Mouse (Mus musculus) megakaryocyte, embryonic 14.5 days (primary cell): ENCODE results near the gene Gm21969. TPM values are rescaled to one million over a fixed set of nuclear protein-coding genes. Genes with fewer than 3 reads are reported as not detected.

Experiments used
- H3K27me3 ChIP-seq: replicated peaks from 2 replicates; pipeline ENCODE3; 2012; ENCODE audit warnings: inconsistent platforms
- H3K36me3 ChIP-seq: replicated peaks from 2 replicates; pipeline ENCODE3; 2012; ENCODE audit warnings: low read length, inconsistent platforms, mixed read lengths
- H3K4me1 ChIP-seq: 2 replicates; pipeline ENCODE4 v1.6.1; 2012; ENCODE audit warnings: inconsistent platforms
- H3K4me3 ChIP-seq: replicated peaks from 2 replicates; pipeline ENCODE3; 2012; ENCODE audit warnings: moderate library complexity, mild to moderate bottlenecking, inconsistent platforms
- H3K9me3 ChIP-seq: 2 replicates; pipeline ENCODE4 v1.6.1; 2012; ENCODE audit warnings: inconsistent platforms
- FLI1 ChIP-seq: IDR thresholded peaks from 2 replicates; pipeline ENCODE4 v1.6.1; 2012; ENCODE audit warnings: low read length, inconsistent platforms, mixed read lengths
- GATA1 ChIP-seq: IDR thresholded peaks from 3 replicates; pipeline ENCODE4 v1.6.1; 2012; ENCODE audit warnings: mixed read lengths, low read length, inconsistent platforms, borderline replicate concordance
- polyA plus RNA-seq: library from polyadenylated mRNA; stranded (reverse); fragments of >175 nt; gene quantifications from 2 replicates; pipeline ENCODE4 v1.2.3, GENCODE M21; 2012; ENCODE audit warnings: low replicate concordance; ENCODE audit not compliant: insufficient read depth

The Gm21969 gene
- polyA plus RNA-seq, 1 experiment = 0.03 TPM

DNA sequence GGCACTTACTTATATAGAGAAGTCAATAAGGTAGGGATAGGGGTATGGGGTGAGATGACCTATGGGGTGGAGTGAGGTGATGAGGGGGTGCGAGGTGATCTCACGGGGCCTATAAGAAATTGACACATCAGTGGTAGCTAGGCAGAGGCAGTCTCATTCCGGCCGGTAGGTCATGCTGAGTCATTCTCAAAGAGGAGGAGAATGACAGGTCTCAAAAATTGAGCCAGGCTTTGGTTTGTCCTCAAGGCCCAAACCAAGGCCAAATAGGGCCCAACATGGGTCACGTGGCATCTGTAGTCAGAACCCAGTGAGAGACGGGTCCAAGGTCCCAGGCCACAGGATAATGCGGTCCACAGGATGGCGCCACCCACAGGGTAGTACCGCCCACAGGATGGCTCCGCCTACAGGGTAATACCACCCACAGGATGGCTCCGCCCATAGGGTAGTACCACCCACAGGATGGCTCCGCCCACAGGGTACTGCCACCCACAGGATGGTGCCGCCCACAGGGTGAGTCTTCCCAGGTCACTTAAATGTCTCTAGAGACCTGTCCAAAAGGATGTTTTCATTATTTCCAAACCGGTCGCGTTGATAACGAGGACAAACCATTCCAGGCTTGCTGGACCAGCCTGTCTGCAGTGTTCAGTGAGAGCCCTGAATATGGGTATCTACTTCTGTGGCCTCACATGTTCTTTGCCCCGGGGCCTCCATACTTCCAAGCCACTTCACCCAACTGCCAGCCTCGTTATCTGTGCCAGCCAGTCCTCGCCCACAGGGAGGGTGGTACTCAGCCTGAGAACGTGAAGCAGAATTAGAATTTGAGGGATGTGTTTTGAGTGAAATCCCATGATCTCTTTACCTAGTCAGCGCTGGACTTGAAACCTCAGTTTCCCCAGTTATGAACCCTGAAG is 81.0 kb downstream of the Gm21969 start:
- TF ChIP-seq GATA1 (no peak), FLI1 (no peak)
- H3K36me3 ChIP-seq = no peaks in the 10 kb centered on the region
- peaks cover 18% of the 10 kb centered on the region for H3K27me3 ChIP-seq
- peaks cover 40% of the 10 kb centered on the region for H3K9me3 ChIP-seq
- H3K4me1 ChIP-seq = no peaks in the 10 kb centered on the region; the same call in 1 of the 2 replicates
- no peak overlapping the region for H3K4me3 ChIP-seq

DNA sequence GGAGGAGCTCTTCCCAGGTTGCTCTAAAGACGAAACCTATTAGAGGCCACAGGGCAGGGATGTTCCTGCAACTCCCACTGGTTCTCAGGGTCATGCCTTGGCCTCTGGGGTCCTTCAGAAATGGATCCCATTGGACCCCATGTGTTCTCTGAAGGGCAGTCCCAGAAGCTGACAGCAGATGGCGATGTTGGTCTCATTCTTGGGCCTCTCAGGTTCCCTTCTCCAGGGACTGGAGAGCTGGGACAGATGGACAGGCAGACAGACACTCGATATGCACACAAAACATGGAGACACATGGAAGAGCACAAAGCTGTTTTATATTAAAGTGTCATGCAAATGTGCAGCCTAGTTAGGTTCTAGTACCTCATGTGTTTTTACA is 81.6 kb downstream of the Gm21969 start:
- Histone ChIP-seq H3K9me3 (peaks cover 35% of the 10 kb centered on the region), H3K4me1 (peaks cover 4% of the 10 kb centered on the region; the same call in 1 of the 2 replicates), H3K4me3 (no peak overlapping the region), H3K36me3 (no peaks in the 10 kb centered on the region), H3K27me3 (peaks cover 22% of the 10 kb centered on the region)
- TF ChIP-seq GATA1 (no peak), FLI1 (no peak)

- Histone ChIP-seq H3K4me3 (no peak overlapping the region), H3K27me3 (peaks cover 44% of the 10 kb centered on the region), H3K9me3 (peaks cover 5% of the 10 kb centered on the region; the same call in 1 of the 2 replicates), H3K4me1 (peaks cover 8% of the 10 kb centered on the region; the same call in 1 of the 2 replicates), H3K36me3 (no peaks in the 10 kb centered on the region)
- TF ChIP-seq GATA1 (no peak), FLI1 (no peak)
Measured at GRCm38 (mm10) chr4:139688058-139688457, 85.1 kb downstream of the Gm21969 start.

- Histone ChIP-seq H3K36me3 (no peaks in the 10 kb centered on the region), H3K4me3 (no peak overlapping the region), H3K27me3 (peaks cover 52% of the 10 kb centered on the region), H3K4me1 (peaks cover 8% of the 10 kb centered on the region; the same call in 1 of the 2 replicates), H3K9me3 (no peaks in the 10 kb centered on the region)
- TF ChIP-seq GATA1 = no peak
- no peak for TF ChIP-seq FLI1
Measured at GRCm38 (mm10) chr4:139689627-139690269, 86.8 kb downstream of the Gm21969 start.

DNA sequence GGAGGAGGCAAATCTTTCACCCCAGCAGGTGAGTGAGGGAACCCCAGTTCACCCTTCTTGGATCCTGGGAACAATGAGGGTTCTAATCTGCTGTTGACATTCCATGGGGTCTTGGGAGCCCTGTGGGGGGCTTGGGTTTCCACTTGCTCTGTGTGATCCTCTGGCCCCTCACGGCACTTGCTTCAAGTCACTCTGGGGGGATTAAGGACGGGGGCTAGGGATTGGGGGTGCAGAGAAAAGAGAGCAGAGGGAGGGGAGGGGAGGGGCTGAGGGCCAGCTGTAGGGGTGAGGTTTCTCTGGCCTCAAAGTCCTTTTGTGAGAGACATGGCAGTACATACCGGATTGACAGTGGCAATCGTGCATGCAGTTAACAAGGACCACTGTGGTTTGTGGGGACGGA is 90.3 kb downstream of the Gm21969 start:
- no peak for TF ChIP-seq GATA1
- no peak for TF ChIP-seq FLI1
- H3K9me3 ChIP-seq = no peaks in the 10 kb centered on the region
- peaks cover 57% of the 10 kb centered on the region for H3K27me3 ChIP-seq
- no peak overlapping the region for H3K4me3 ChIP-seq
- peaks cover 8% of the 10 kb centered on the region; the same call in 1 of the 2 replicates for H3K4me1 ChIP-seq
- H3K36me3 ChIP-seq = no peaks in the 10 kb centered on the region

DNA sequence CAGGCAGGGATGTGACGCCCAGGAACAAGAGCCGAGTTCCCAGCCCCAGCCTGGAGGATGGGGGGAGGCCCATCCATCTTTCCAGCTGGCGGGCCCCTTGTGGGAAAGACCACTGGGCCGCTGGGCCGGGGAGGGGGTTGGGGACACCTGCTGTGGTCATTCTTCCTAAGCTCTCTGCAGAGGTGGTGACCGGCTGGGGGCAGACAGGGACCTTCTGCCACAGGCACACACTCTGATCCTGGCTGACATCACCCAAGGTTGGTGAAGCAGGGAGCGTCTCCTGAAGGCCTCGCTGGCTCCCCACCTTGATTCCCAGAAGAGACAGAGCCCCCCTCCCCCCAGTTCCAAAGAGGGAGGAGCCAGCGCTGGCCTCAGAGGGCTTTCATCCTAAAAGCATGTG is 94.8 kb downstream of the Gm21969 start:
- Histone ChIP-seq H3K36me3 (no peaks in the 10 kb centered on the region), H3K27me3 (peaks cover 57% of the 10 kb centered on the region), H3K4me1 (no peaks in the 10 kb centered on the region), H3K9me3 (no peaks in the 10 kb centered on the region), H3K4me3 (no peak overlapping the region)
- TF ChIP-seq FLI1 (no peak), GATA1 (no peak)

DNA sequence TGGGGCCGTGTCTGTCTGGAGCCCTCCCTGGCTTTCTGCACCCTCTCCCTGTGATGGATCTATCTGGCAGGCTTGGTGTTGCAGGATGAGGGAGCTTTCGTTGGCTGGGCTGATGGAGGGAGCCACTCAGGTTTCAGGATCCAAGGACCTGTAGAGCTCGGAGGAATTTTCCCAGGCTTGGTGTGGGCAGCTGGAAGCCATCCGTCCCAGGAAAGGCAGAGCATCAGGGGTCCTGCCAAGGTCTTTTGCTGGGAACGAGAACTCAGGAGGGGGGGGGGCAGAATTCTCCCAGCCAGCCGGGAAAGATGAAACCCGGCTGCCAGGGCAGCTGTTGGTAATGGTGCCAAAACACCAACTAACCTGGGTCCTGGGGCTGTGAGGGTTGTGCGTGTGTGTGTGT is 95.6 kb downstream of the Gm21969 start:
- H3K36me3 ChIP-seq = no peaks in the 10 kb centered on the region
- no peaks in the 10 kb centered on the region for H3K4me1 ChIP-seq
- no peak overlapping the region for H3K4me3 ChIP-seq
- no peaks in the 10 kb centered on the region for H3K9me3 ChIP-seq
- H3K27me3 ChIP-seq = peaks cover 53% of the 10 kb centered on the region
- TF ChIP-seq GATA1 (no peak), FLI1 (no peak)

DNA sequence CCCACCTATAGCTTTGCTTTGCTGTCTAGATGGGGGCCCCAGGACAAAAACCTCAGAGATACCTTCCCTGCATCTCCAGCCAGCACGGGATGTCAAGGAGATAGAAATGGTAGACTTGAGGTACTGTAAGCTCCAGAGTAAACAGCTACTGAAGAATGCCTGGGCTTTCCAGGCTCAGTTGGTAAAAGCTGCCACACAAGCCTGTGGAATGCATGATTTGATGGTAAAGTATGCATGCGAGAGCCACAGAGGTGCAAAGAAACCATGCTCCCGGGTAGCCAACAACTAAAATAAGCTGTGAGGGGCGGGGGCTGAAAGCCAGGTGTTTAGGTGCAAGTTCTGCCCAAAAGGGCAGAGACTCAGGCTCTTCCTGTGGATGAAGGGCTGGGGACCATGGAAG is 99.9 kb downstream of the Gm21969 start:
- Histone ChIP-seq H3K4me3 (no peak overlapping the region), H3K36me3 (no peaks in the 10 kb centered on the region), H3K4me1 (no peaks in the 10 kb centered on the region), H3K9me3 (no peaks in the 10 kb centered on the region), H3K27me3 (peaks cover 32% of the 10 kb centered on the region)
- TF ChIP-seq FLI1 (no peak), GATA1 (no peak)

- H3K4me1 ChIP-seq = no peaks in the 10 kb centered on the region
- H3K27me3 ChIP-seq = peaks cover 31% of the 10 kb centered on the region
- H3K36me3 ChIP-seq = no peaks in the 10 kb centered on the region
- TF ChIP-seq GATA1 = no peak
- TF ChIP-seq FLI1 = no peak
- H3K9me3 ChIP-seq = no peaks in the 10 kb centered on the region
- no peak overlapping the region for H3K4me3 ChIP-seq
Measured at GRCm38 (mm10) chr4:139703468-139703867, 100.5 kb downstream of the Gm21969 start.

- TF ChIP-seq FLI1 (no peak), GATA1 (no peak)
- no peaks in the 10 kb centered on the region for H3K9me3 ChIP-seq
- no peaks in the 10 kb centered on the region for H3K4me1 ChIP-seq
- peaks cover 26% of the 10 kb centered on the region for H3K27me3 ChIP-seq
- no peaks in the 10 kb centered on the region for H3K36me3 ChIP-seq
- no peak overlapping the region for H3K4me3 ChIP-seq
Measured at GRCm38 (mm10) chr4:139705986-139706385, 103.0 kb downstream of the Gm21969 start.
